24 mouse cellular contexts compared by ENCODE assay signal in the genomic region with DNA sequence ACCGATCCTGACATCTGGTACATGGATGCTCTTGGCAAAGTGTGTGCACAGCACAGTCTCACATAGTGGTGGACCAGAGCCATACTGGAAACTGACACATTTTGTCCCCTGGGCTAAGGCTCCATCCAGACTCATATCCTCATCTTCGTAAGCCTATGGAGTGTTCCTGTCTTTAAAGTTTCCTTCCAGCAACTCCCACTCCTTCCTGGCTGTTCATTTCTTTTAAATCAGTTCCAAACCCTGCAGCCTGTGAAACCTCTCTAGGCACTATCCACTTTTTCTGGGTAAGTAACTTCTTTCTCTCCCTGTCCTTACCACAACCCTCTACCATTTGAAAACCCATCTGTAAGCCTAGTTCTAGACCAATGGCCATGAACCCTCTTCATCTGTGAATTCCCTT.
"Had no signal": no experiment of that assay in that cellular context is flagged by ENCODE, and none has a peak within 500 bp of the region (broad histone marks: within the 10 kb centered on the region; RNA-seq: fewer than 3 reads in every experiment).

No protein-coding gene starts in this region.

- H3K27me3 ChIP-seq: heart, embryonic 12.5 days; hindbrain, embryonic 12.5 days; limb, embryonic 12.5 days; liver, embryonic 13.5 days had no signal

- H3K27ac ChIP-seq: heart, embryonic 10.5 days; hindbrain, embryonic 10.5 days; hindbrain, embryonic 12.5 days; hindbrain, embryonic 14.5 days; hindbrain, postnatal 0 days; layer of hippocampus, adult 2 months; left cerebral cortex, adult 2 months; limb, embryonic 10.5 days; limb, embryonic 12.5 days; liver, embryonic 13.5 days had no signal

- H3K4me2 ChIP-seq: heart, embryonic 12.5 days; hindbrain, embryonic 12.5 days; hindbrain, embryonic 14.5 days; limb, embryonic 12.5 days; liver, embryonic 11.5 days; liver, embryonic 13.5 days had no signal

- ATAC-seq: hindbrain, postnatal 0 days; intestine, embryonic 16.5 days had no signal

- H3K9ac ChIP-seq: heart, embryonic 12.5 days; hindbrain, embryonic 12.5 days; hindbrain, embryonic 14.5 days; limb, embryonic 12.5 days; liver, embryonic 13.5 days had no signal

- DNase-seq: gastrocnemius, adult 2 months; gastrocnemius, postnatal 10 days; gastrocnemius, postnatal 25 days; heart, postnatal 10 days; heart, postnatal 4 days; kidney, adult 11 months; kidney, adult 8-10 months; kidney, postnatal 10 days; kidney, postnatal 25 days; kidney, postnatal 4 days; liver; liver, embryonic 13.5 days had no signal

- H3K4me3 ChIP-seq: gastrocnemius, adult 2 months; heart, embryonic 10.5 days; heart, embryonic 12.5 days; hindbrain, embryonic 10.5 days; hindbrain, embryonic 12.5 days; layer of hippocampus, adult 2 months; left cerebral cortex, adult 2 months; limb, embryonic 10.5 days; limb, embryonic 12.5 days; liver, embryonic 13.5 days had no signal

- H3K36me3 ChIP-seq: heart, embryonic 10.5 days; heart, embryonic 12.5 days; hindbrain, embryonic 10.5 days; hindbrain, embryonic 12.5 days; limb, embryonic 10.5 days; limb, embryonic 12.5 days; liver, embryonic 13.5 days had no signal

- H3K9me3 ChIP-seq: heart, embryonic 10.5 days; heart, embryonic 12.5 days; hindbrain, embryonic 10.5 days; hindbrain, embryonic 12.5 days; limb, embryonic 10.5 days; limb, embryonic 12.5 days; liver, embryonic 13.5 days had no signal

- H3K4me1 ChIP-seq: hindbrain, embryonic 12.5 days; limb, embryonic 12.5 days; liver, embryonic 13.5 days had no signal
